Mouse (Mus musculus): Measurements from ENCODE around the gene Zfp992. TPM values are rescaled to one million over a fixed set of nuclear protein-coding genes. Genes with fewer than 3 reads are reported as not detected.
"Not testable (repeated sequence)": the region's sequence is repeated elsewhere in the genome, so short reads cannot be mapped to it uniquely, and the experiment has no call there.

Gene Zfp992
- total RNA-seq, 2 experiments from 2014 or later: 9.3 to 18.9 TPM

DNA sequence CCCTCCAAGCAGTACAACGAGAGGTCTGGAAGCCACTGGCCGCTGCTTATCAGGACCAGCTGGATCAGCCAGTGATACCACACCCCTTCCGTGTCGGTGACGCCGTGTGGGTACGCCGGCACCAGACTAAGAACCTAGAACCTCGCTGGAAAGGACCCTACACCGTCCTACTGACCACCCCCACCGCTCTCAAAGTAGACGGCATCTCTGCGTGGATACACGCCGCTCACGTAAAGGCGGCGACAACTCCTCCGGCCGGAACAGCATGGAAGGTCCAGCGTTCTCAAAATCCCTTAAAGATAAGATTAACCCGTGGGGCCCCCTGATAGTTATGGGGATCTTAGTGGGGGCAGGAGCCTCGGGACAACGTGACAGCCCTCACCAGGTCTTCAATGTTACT lies 60.2 kb downstream of the Zfp992 start:
- not testable (repeated sequence) for ATAC-seq (replicated peaks; ENCODE audit: low FRiP score, low TSS enrichment, poor library complexity, severe bottlenecking)

DNA sequence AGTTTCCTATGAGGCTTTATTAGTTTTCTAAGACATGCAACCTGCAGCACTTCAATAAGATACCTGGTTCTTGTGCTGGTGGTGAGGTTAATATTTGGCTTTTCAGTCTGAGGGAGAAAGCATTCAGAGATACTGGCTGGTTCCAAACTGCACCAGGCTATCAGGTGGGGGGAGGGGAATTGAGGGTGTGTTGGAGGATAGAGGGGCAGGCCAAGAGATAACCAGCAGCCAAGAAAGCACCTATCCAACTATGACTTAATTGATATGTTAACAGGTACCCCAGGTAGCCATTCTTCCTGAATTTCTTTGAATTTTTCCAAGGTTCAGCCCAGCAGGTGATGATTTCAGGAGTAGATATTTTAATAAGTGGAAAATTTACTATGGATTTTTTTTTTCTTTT lies 63.0 kb downstream of the Zfp992 start:
- not testable (repeated sequence) for ATAC-seq (replicated peaks; ENCODE audit: low FRiP score, low TSS enrichment, poor library complexity, severe bottlenecking)

DNA sequence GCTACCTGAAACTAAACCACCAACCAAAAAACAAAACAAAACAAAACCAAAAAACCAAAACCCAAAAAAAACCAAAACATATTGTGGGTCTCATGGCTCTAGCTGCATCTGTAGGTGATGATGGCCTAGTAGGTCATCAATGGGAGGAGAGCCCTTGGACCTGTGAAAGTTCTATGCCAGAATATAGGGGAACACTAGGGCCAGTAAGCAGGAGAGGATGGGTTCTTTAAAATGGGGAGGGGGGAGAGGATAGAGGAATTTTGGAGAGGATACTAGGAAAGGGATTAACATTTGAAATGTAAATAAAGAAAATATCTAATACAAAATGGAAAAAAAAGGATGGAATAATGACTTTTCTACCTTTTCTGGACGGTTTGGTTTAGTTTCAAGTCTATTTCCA lies 67.7 kb downstream of the Zfp992 start:
- ATAC-seq (replicated peaks; ENCODE audit: low FRiP score, low TSS enrichment, poor library complexity, severe bottlenecking): no peak

DNA sequence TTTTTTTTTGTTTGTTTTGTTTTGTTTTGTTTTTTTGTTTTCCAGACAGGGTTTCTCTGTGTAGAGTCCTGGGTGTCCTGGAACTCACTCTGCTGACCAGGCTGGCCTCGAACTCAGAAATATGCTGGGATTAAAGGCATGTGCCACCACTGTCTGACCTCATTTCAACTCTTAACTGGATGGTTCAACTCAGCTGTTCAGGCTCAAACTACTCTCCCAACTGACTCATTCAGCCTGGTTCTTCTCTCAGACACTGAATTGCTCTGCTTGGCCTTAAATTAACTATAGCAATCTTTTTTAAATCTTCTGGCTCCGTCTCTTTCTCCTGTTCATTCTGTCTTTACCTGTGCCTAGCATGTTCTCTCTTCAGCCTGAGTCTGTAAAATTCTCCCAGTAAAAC lies 68.3 kb downstream of the Zfp992 start:
- not testable (repeated sequence) for ATAC-seq (replicated peaks; ENCODE audit: low FRiP score, low TSS enrichment, poor library complexity, severe bottlenecking)

Other genes with a start within 250 kb of the Zfp992 start
- gene Zfp981, start 53.0 kb downstream of the Zfp992 start, total RNA-seq (2014; fragmentation: Nextera tagmentation): not detected in 2 replicates
- gene Zfp981, start 53.0 kb downstream of the Zfp992 start, total RNA-seq (2017): not detected in 2 replicates
- gene Zfp993, start 161.9 kb downstream of the Zfp992 start, total RNA-seq (2014; fragmentation: Nextera tagmentation): 46.6 and 66.0 TPM in 2 replicates
- 9.3 and 10.2 TPM in 2 replicates for gene Zfp993, start 161.9 kb downstream of the Zfp992 start, total RNA-seq (2017)